Mouse (Mus musculus) frontal cortex, adult (tissue): ENCODE measurements around the gene Acox2.

Source experiments
- ATAC-seq: cut with Nextera tagmentation; 2 replicates; pipeline ENCODE4 v1.9.2; 2017; ENCODE audit warnings: mild to moderate bottlenecking, moderate library complexity, mixed read lengths; ENCODE audit not compliant: low TSS enrichment

The Acox2 gene

GRCm38 (mm10) chr14:8213803-8214224 is 45.3 kb downstream of the Acox2 start, which contains the start of gene Kctd6:
Gene Kctd6, plus strand, starts transcription at chr14:8214140.
- peak; percentile 78 for ATAC-seq

GRCm38 (mm10) chr14:8212996-8213395 is 46.2 kb downstream of the Acox2 start:
- ATAC-seq = no peak

GRCm38 (mm10) chr14:8209896-8210295 is 49.3 kb downstream of the Acox2 start:
- ATAC-seq = no peak

GRCm38 (mm10) chr14:8208876-8209275 is 50.3 kb downstream of the Acox2 start:
- peak; percentile 76 for ATAC-seq

GRCm38 (mm10) chr14:8207543-8207942 is 51.6 kb downstream of the Acox2 start:
- no peak for ATAC-seq

GRCm38 (mm10) chr14:8207105-8207504 is 52.0 kb downstream of the Acox2 start:
- ATAC-seq = no peak

- peak; percentile 42; the same call in 1 of the 2 replicates for ATAC-seq
These were observed 52.8 kb downstream of the Acox2 start for GRCm38 (mm10) chr14:8206179-8206910.

- ATAC-seq = no peak
These were observed 57.4 kb downstream of the Acox2 start for GRCm38 (mm10) chr14:8201715-8202114.

- peak; percentile 36; the same call in 1 of the 2 replicates for ATAC-seq
These were observed 58.4 kb downstream of the Acox2 start for GRCm38 (mm10) chr14:8200769-8201168.

- peak; percentile 80 for ATAC-seq
These were observed 66.4 kb downstream of the Acox2 start for GRCm38 (mm10) chr14:8192727-8193126.

GRCm38 (mm10) chr14:8191331-8191965 is 67.7 kb downstream of the Acox2 start:
- ATAC-seq = peak; percentile 18; the same call in 1 of the 2 replicates

GRCm38 (mm10) chr14:8190556-8190955 is 68.6 kb downstream of the Acox2 start:
- no peak for ATAC-seq

- peak; percentile 96 for ATAC-seq
These were observed 72.7 kb downstream of the Acox2 start for GRCm38 (mm10) chr14:8186278-8187045.

- 0 out of 2 replicates have a peak, but pooled peaks have one; percentile 7 for ATAC-seq
These were observed 75.8 kb downstream of the Acox2 start for GRCm38 (mm10) chr14:8183330-8183729.

GRCm38 (mm10) chr14:8180371-8181035 is 78.7 kb downstream of the Acox2 start:
- ATAC-seq = no peak

- no peak for ATAC-seq
These were observed 82.9 kb downstream of the Acox2 start for GRCm38 (mm10) chr14:8176251-8176650.
